Mouse (Mus musculus): ENCODE results near the gene Sun1. TPM values are rescaled to one million over a fixed set of nuclear protein-coding genes. Genes with fewer than 3 reads are reported as not detected.

Gene Sun1
- polyA plus RNA-seq, 2 experiments, result 53.7 to 65.3 TPM

GRCm38 (mm10) chr5:139271994-139272554 lies 71.6 kb downstream of the Sun1 start:
- Histone ChIP-seq H3K4me1 (ENCODE audit: control insufficient read depth, insufficient read depth, low read length) (no peaks in the 10 kb centered on the region), H3K9me3 (ENCODE audit: control insufficient read depth, low read length) (no peaks in the 10 kb centered on the region), H3K27me3 (ENCODE audit: control insufficient read depth, insufficient read depth, low read length) (no peaks in the 10 kb centered on the region), H3K9ac (ENCODE audit: low read depth, low read length, severe bottlenecking) (no peak overlapping the region), H3K4me2 (replicated peaks; ENCODE audit: low read depth, low read length, severe bottlenecking) (no peak overlapping the region), H3K27ac (replicated peaks; ENCODE audit: low read depth, low read length) (no peak overlapping the region), H3K36me3 (ENCODE audit: control insufficient read depth, insufficient read depth, low read length) (peaks cover 23% of the 10 kb centered on the region), H3K4me3 (replicated peaks; ENCODE audit: low read length) (no peak overlapping the region)
- peak; percentile 17; the same call in 1 of the 2 replicates for ATAC-seq (ENCODE audit: low FRiP score, low read depth)
- WGBS, result 44% methylated on average over 8 of the region's 8 CpGs
- TF ChIP-seq POLR2A (IDR thresholded peaks at IDR 0.05; ENCODE audit: borderline replicate concordance, extremely low read depth, insufficient read depth, insufficient read length), result no peak
- no peak for DNase-seq (ENCODE audit: low spot score)

GRCm38 (mm10) chr5:139277287-139277686 lies 76.8 kb downstream of the Sun1 start:
- TF ChIP-seq POLR2A (IDR thresholded peaks at IDR 0.05; ENCODE audit: borderline replicate concordance, extremely low read depth, insufficient read depth, insufficient read length), result no peak
- ATAC-seq (ENCODE audit: low FRiP score, low read depth), result no peak

DNA sequence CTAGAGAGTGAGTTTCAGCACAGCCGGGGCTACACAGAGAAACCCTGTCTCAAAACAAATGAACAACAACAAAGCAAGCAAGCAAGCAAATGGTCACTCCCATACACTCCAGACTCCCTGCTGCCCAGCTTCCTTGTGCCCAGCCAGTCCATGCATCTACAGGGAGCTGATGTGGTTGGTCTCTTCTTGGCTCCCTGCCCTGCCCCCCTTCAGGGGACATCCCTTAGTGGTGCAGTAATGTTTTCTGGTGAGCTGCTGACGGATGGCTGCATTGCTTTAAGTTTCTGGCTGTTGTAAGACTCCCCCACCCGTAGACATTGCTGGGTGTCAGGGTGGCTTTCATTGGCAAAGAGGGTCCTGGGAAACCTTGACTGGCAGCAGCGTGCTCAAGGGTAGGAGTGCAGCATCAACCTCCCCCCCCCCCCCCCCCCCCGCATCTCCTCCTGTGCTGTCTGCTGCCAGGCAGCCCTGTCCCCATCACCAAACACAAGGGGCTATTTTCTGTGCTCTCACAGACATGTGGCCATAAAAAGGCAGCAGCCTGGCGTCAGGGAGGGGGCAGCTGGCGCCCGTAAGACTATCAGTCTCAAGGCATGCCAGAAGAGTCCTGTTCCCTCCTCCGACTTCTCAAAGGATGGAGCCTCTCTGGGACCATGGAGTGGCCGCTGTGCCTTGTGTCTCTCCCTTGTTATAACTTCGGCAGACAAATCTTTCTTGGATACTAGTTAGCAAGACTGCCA lies 81.1 kb downstream of the Sun1 start:
- no peak overlapping the region for H3K4me3 ChIP-seq (replicated peaks; ENCODE audit: low read length)
- no peaks in the 10 kb centered on the region for H3K27me3 ChIP-seq (ENCODE audit: control insufficient read depth, insufficient read depth, low read length)
- no peak for ATAC-seq (ENCODE audit: low FRiP score, low read depth)
- no peak overlapping the region for H3K27ac ChIP-seq (replicated peaks; ENCODE audit: low read depth, low read length)
- H3K36me3 ChIP-seq (ENCODE audit: control insufficient read depth, insufficient read depth, low read length), result no peaks in the 10 kb centered on the region
- no peak for TF ChIP-seq POLR2A (IDR thresholded peaks at IDR 0.05; ENCODE audit: borderline replicate concordance, extremely low read depth, insufficient read depth, insufficient read length)
- H3K4me1 ChIP-seq (ENCODE audit: control insufficient read depth, insufficient read depth, low read length), result no peaks in the 10 kb centered on the region
- H3K9ac ChIP-seq (ENCODE audit: low read depth, low read length, severe bottlenecking), result no peak overlapping the region
- no peak overlapping the region for H3K4me2 ChIP-seq (replicated peaks; ENCODE audit: low read depth, low read length, severe bottlenecking)
- no peaks in the 10 kb centered on the region for H3K9me3 ChIP-seq (ENCODE audit: control insufficient read depth, low read length)
- no peak for DNase-seq (ENCODE audit: low spot score)
- WGBS, result 33% methylated on average over 10 of the region's 11 CpGs

More at GRCm38 (mm10) chr5:139277287-139277686, 76.8 kb downstream of the Sun1 start:
- no peak for DNase-seq (ENCODE audit: low spot score)
- Histone ChIP-seq H3K4me1 (ENCODE audit: control insufficient read depth, insufficient read depth, low read length) (no peaks in the 10 kb centered on the region), H3K4me2 (replicated peaks; ENCODE audit: low read depth, low read length, severe bottlenecking) (no peak overlapping the region), H3K9ac (ENCODE audit: low read depth, low read length, severe bottlenecking) (no peak overlapping the region), H3K9me3 (ENCODE audit: control insufficient read depth, low read length) (no peaks in the 10 kb centered on the region), H3K27ac (replicated peaks; ENCODE audit: low read depth, low read length) (no peak overlapping the region), H3K36me3 (ENCODE audit: control insufficient read depth, insufficient read depth, low read length) (no peaks in the 10 kb centered on the region), H3K27me3 (ENCODE audit: control insufficient read depth, insufficient read depth, low read length) (no peaks in the 10 kb centered on the region), H3K4me3 (replicated peaks; ENCODE audit: low read length) (no peak overlapping the region)
- 60% methylated on average over 8 of the region's 8 CpGs for WGBS

DNA sequence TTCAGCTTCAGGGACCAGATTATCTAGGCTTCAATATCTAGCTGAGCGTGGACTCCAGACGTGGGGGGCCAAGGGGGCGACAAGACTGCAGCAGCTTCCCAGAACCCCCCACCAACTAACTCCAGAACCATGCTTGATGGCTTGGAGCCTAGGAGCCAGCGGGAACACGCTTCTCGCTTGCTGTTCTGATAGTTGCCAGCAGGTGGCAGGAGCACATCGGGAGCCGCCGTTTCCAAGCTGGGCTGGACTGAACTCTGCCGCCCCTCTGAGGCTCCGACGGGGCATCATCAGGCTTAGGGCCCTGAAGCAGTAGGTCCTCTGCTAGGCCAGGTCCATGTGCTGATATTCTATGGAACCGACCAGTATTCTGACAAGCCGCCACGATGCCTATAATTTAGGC lies 81.8 kb downstream of the Sun1 start:
- ATAC-seq (ENCODE audit: low FRiP score, low read depth), result peak; percentile 71
- H3K4me1 ChIP-seq (ENCODE audit: control insufficient read depth, insufficient read depth, low read length), result no peaks in the 10 kb centered on the region
- DNase-seq (ENCODE audit: low spot score), result peak; percentile 73
- no peak overlapping the region for H3K9ac ChIP-seq (ENCODE audit: low read depth, low read length, severe bottlenecking)
- no peak overlapping the region for H3K27ac ChIP-seq (replicated peaks; ENCODE audit: low read depth, low read length)
- no peak for TF ChIP-seq POLR2A (IDR thresholded peaks at IDR 0.05; ENCODE audit: borderline replicate concordance, extremely low read depth, insufficient read depth, insufficient read length)
- no peaks in the 10 kb centered on the region for H3K27me3 ChIP-seq (ENCODE audit: control insufficient read depth, insufficient read depth, low read length)
- H3K4me2 ChIP-seq (replicated peaks; ENCODE audit: low read depth, low read length, severe bottlenecking), result no peak overlapping the region; the same call in 1 of the 2 replicates
- no peak overlapping the region for H3K4me3 ChIP-seq (replicated peaks; ENCODE audit: low read length)
- 7% methylated on average over 15 of the region's 15 CpGs for WGBS
- H3K9me3 ChIP-seq (ENCODE audit: control insufficient read depth, low read length), result no peaks in the 10 kb centered on the region
- no peaks in the 10 kb centered on the region for H3K36me3 ChIP-seq (ENCODE audit: control insufficient read depth, insufficient read depth, low read length)

- no peaks in the 10 kb centered on the region for H3K9me3 ChIP-seq (ENCODE audit: control insufficient read depth, low read length)
- H3K36me3 ChIP-seq (ENCODE audit: control insufficient read depth, insufficient read depth, low read length), result no peaks in the 10 kb centered on the region
- 91% methylated on average over 14 of the region's 14 CpGs for WGBS
- H3K27ac ChIP-seq (replicated peaks; ENCODE audit: low read depth, low read length), result no peak overlapping the region
- ATAC-seq (ENCODE audit: low FRiP score, low read depth), result no peak
- no peaks in the 10 kb centered on the region for H3K27me3 ChIP-seq (ENCODE audit: control insufficient read depth, insufficient read depth, low read length)
- no peak for TF ChIP-seq POLR2A (IDR thresholded peaks at IDR 0.05; ENCODE audit: borderline replicate concordance, extremely low read depth, insufficient read depth, insufficient read length)
- H3K4me3 ChIP-seq (replicated peaks; ENCODE audit: low read length), result no peak overlapping the region
- no peak overlapping the region for H3K9ac ChIP-seq (ENCODE audit: low read depth, low read length, severe bottlenecking)
- H3K4me1 ChIP-seq (ENCODE audit: control insufficient read depth, insufficient read depth, low read length), result no peaks in the 10 kb centered on the region
- no peak for DNase-seq (ENCODE audit: low spot score)
- H3K4me2 ChIP-seq (replicated peaks; ENCODE audit: low read depth, low read length, severe bottlenecking), result no peak overlapping the region
Measured at GRCm38 (mm10) chr5:139283460-139284180, 83.2 kb downstream of the Sun1 start.
